Mouse (Mus musculus): ENCODE data around the gene Dnajb12. TPM values are rescaled to one million over a fixed set of nuclear protein-coding genes. Genes with fewer than 3 reads are reported as not detected.

Dnajb12 gene
- polyA plus RNA-seq, 1 experiment from 2014 or later: 20.7 TPM

DNA sequence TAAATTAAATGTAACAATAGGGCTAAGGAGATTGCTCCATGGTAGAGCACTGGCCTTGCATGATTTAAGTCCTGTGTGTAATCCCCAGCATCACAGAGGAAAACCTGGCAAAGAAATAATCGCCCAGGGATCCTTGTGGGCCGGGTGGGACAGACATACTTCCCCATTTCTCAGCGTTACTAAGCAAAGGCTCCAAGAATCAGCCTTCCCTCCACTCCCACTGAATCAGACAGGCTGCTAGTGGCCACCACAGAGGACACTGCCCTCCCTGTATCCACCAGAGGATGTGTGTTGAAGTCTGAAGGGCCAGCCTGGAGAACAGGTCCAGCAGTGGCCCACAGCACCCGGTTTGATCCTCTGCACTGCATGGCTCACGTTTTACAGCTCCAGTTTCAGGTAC, 8.1 kb downstream of the Dnajb12 start:
- WGBS: 89% methylated on average over 5 of the region's 5 CpGs
- Histone ChIP-seq H3K4me2 (no peak overlapping the region), H3K36me3 (peaks cover 50% of the 10 kb centered on the region), H3K27ac (no peak overlapping the region), H3K4me1 (no peaks in the 10 kb centered on the region), H3K27me3 (no peaks in the 10 kb centered on the region), H3K9ac (no peak overlapping the region), H3K4me3 (no peak overlapping the region), H3K9me3 (no peaks in the 10 kb centered on the region)
- no peak for ATAC-seq (ENCODE audit: insufficient number of reproducible peaks, insufficient read depth, low FRiP score, low TSS enrichment, low read depth)

- H3K4me2 ChIP-seq: no peak overlapping the region
- H3K27ac ChIP-seq: no peak overlapping the region
- H3K4me3 ChIP-seq: no peak overlapping the region
- peaks cover 3% of the 10 kb centered on the region; the same call in 1 of the 2 replicates for H3K4me1 ChIP-seq
- 85% methylated on average over 7 of the region's 7 CpGs for WGBS
- H3K36me3 ChIP-seq: peaks cover 52% of the 10 kb centered on the region
- H3K9me3 ChIP-seq: no peaks in the 10 kb centered on the region
- no peak overlapping the region for H3K9ac ChIP-seq
- ATAC-seq (ENCODE audit: insufficient number of reproducible peaks, insufficient read depth, low FRiP score, low TSS enrichment, low read depth): no peak
- H3K27me3 ChIP-seq: no peaks in the 10 kb centered on the region
These were observed 10.0 kb downstream of the Dnajb12 start for GRCm38 (mm10) chr10:59889339-59889738.

- no peaks in the 10 kb centered on the region for H3K27me3 ChIP-seq
- H3K4me2 ChIP-seq: no peak overlapping the region
- H3K27ac ChIP-seq: 0 out of 2 replicates have a peak overlapping the region, but pooled peaks have one; percentile 22
- H3K9ac ChIP-seq: no peak overlapping the region
- no peak overlapping the region for H3K4me3 ChIP-seq
- no peaks in the 10 kb centered on the region for H3K9me3 ChIP-seq
- peaks cover 53% of the 10 kb centered on the region for H3K36me3 ChIP-seq
- WGBS: 72% methylated on average over 15 of the region's 15 CpGs
- H3K4me1 ChIP-seq: peaks cover 9% of the 10 kb centered on the region
- ATAC-seq (ENCODE audit: insufficient number of reproducible peaks, insufficient read depth, low FRiP score, low TSS enrichment, low read depth): no peak
These were observed 10.8 kb downstream of the Dnajb12 start for GRCm38 (mm10) chr10:59889953-59890751.

DNA sequence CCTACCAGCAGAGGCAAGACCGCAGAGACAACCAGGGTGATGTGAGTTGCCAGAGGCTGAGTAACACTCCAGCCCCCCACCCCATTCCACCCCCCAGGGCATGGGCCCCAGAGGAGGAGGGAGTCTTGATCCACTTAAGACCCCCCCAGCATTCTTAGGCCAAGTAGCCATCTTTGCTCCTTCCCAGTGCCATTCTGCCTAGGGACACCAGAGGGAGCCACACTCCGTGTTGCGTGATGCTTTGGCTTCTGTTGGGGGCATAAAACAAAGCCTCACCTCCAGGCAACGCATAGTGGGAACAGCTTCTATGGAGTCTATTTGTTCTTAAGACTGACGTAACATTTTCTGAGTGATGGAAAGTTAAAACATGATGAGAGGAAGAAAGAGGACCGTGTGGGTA, 13.6 kb downstream of the Dnajb12 start:
- no peaks in the 10 kb centered on the region for H3K27me3 ChIP-seq
- no peak overlapping the region for H3K9ac ChIP-seq
- peaks cover 73% of the 10 kb centered on the region for H3K36me3 ChIP-seq
- 33% methylated on average over 6 of the region's 6 CpGs for WGBS
- no peaks in the 10 kb centered on the region for H3K9me3 ChIP-seq
- ATAC-seq (ENCODE audit: insufficient number of reproducible peaks, insufficient read depth, low FRiP score, low TSS enrichment, low read depth): no peak
- no peak overlapping the region for H3K4me3 ChIP-seq
- H3K4me2 ChIP-seq: no peak overlapping the region
- no peak overlapping the region for H3K27ac ChIP-seq
- peaks cover 27% of the 10 kb centered on the region for H3K4me1 ChIP-seq

- H3K9ac ChIP-seq: peak overlapping the region; percentile 21; the same call in 1 of the 2 replicates
- peaks cover 79% of the 10 kb centered on the region for H3K36me3 ChIP-seq
- ATAC-seq (ENCODE audit: insufficient number of reproducible peaks, insufficient read depth, low FRiP score, low TSS enrichment, low read depth): no peak
- no peaks in the 10 kb centered on the region for H3K9me3 ChIP-seq
- H3K27ac ChIP-seq: peak overlapping the region; percentile 22; the same call in 1 of the 2 replicates
- 79% methylated on average over 25 of the region's 25 CpGs for WGBS
- H3K4me3 ChIP-seq: no peak overlapping the region
- no peak overlapping the region for H3K4me2 ChIP-seq
- H3K27me3 ChIP-seq: no peaks in the 10 kb centered on the region
- peaks cover 42% of the 10 kb centered on the region for H3K4me1 ChIP-seq
These were observed 15.2 kb downstream of the Dnajb12 start for GRCm38 (mm10) chr10:59894251-59895160.

DNA sequence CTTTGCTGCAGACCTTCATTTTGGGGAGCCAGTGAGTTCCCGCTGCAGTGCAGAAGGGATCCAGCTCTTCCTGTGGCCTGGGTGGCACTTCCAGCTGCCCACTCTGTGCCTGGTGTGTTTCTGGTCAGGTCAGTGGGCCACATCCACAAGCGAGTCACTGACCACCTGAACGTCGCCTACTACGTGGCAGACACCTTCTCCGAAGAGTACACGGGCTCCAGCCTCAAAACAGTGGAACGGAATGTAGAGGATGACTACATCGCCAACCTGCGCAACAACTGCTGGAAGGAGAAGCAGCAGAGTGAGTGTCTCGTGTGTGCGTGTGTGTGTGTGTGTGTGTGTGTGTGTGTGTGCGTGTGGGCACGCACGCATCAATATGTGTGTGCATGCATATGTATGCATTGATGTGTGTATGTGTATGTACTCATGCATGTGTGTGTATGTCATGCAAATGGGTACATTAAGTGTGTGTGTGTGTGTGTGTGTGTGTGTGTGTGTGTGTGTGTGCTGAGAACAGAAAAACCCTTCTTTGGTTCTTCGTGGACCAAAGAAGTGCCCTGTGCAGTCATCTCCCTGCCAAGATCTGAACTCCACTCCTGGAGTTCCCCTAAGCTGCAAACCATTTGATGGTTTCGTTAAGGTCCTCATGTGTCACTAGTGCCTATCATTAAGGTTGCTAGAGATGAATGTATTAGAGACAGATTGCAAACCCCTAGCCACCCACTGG, 16.3 kb downstream of the Dnajb12 start:
- peaks cover 53% of the 10 kb centered on the region for H3K4me1 ChIP-seq
- peaks cover 72% of the 10 kb centered on the region for H3K36me3 ChIP-seq
- no peak overlapping the region for H3K4me2 ChIP-seq
- 93% methylated on average over 17 of the region's 17 CpGs for WGBS
- H3K9me3 ChIP-seq: no peaks in the 10 kb centered on the region
- no peak for ATAC-seq (ENCODE audit: insufficient number of reproducible peaks, insufficient read depth, low FRiP score, low TSS enrichment, low read depth)
- H3K9ac ChIP-seq: 0 out of 2 replicates have a peak overlapping the region, but pooled peaks have one; percentile 21
- H3K27me3 ChIP-seq: no peaks in the 10 kb centered on the region
- H3K4me3 ChIP-seq: no peak overlapping the region
- 0 out of 2 replicates have a peak overlapping the region, but pooled peaks have one; percentile 22 for H3K27ac ChIP-seq

DNA sequence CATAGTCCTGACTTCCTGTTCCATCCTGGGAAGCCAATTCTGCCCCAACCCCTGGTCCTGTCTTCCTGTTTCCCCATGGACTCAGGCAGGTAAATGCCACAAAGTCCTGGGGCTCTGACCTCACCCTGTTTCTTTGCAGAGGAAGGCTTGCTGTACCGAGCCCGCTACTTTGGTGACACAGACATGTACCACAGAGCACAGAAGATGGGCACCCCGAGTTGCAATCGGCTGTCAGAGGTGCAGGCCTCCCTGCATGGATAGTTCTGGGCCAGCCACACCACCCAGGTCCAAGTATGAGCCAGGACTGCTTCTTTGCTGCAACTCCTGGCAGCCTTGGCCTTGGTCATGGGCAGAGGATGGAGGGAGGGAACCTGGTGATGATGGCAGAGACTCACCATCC, 16.9 kb downstream of the Dnajb12 start:
- H3K9ac ChIP-seq: 0 out of 2 replicates have a peak overlapping the region, but pooled peaks have one; percentile 12
- peak overlapping the region; percentile 99; the same call in 1 of the 2 replicates for H3K27ac ChIP-seq
- peaks cover 58% of the 10 kb centered on the region for H3K4me1 ChIP-seq
- no peak overlapping the region for H3K4me2 ChIP-seq
- H3K36me3 ChIP-seq: peaks cover 67% of the 10 kb centered on the region
- WGBS: 95% methylated on average over 4 of the region's 4 CpGs
- no peak overlapping the region for H3K4me3 ChIP-seq
- no peaks in the 10 kb centered on the region for H3K27me3 ChIP-seq
- no peaks in the 10 kb centered on the region for H3K9me3 ChIP-seq
- no peak for ATAC-seq (ENCODE audit: insufficient number of reproducible peaks, insufficient read depth, low FRiP score, low TSS enrichment, low read depth)

DNA sequence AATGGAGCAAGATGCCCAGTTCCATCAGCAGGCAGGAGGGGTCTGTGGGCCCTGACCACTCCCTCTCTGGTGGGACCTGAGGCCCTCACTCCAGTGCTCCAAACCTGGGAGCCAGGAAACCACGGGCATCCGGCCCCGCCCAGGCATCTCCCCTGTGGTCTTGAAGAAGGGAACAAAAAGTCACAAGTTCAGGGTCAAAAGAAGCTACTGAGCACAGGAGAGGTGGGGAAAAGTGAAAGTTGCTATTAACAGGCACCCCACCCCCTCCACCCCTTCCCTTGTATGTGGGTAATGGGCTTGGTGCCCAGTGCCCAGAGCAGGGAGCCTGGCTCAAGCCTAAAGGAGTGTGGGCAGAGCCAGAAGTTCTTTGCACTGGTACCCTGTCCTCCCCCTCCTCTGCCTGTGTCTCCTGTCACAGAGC, 17.6 kb downstream of the Dnajb12 start:
- Histone ChIP-seq H3K9me3 (no peaks in the 10 kb centered on the region), H3K36me3 (peaks cover 60% of the 10 kb centered on the region), H3K4me1 (peaks cover 65% of the 10 kb centered on the region), H3K4me3 (no peak overlapping the region), H3K4me2 (no peak overlapping the region), H3K27ac (peak overlapping the region; percentile 99), H3K9ac (peak overlapping the region; percentile 12; the same call in 1 of the 2 replicates), H3K27me3 (no peaks in the 10 kb centered on the region)
- ATAC-seq (ENCODE audit: insufficient number of reproducible peaks, insufficient read depth, low FRiP score, low TSS enrichment, low read depth): no peak
- WGBS: 57% methylated on average over 3 of the region's 3 CpGs

GRCm38 (mm10) chr10:59897511-59897910, 18.2 kb downstream of the Dnajb12 start:
- H3K4me1 ChIP-seq: peaks cover 71% of the 10 kb centered on the region
- H3K36me3 ChIP-seq: peaks cover 54% of the 10 kb centered on the region
- H3K27me3 ChIP-seq: no peaks in the 10 kb centered on the region
- H3K9me3 ChIP-seq: no peaks in the 10 kb centered on the region
- H3K4me2 ChIP-seq: no peak overlapping the region
- no peak overlapping the region for H3K4me3 ChIP-seq
- H3K27ac ChIP-seq: peak overlapping the region; percentile 99
- ATAC-seq (ENCODE audit: insufficient number of reproducible peaks, insufficient read depth, low FRiP score, low TSS enrichment, low read depth): no peak
- WGBS: 32% methylated on average over 5 of the region's 5 CpGs
- peak overlapping the region; percentile 12; the same call in 1 of the 2 replicates for H3K9ac ChIP-seq

DNA sequence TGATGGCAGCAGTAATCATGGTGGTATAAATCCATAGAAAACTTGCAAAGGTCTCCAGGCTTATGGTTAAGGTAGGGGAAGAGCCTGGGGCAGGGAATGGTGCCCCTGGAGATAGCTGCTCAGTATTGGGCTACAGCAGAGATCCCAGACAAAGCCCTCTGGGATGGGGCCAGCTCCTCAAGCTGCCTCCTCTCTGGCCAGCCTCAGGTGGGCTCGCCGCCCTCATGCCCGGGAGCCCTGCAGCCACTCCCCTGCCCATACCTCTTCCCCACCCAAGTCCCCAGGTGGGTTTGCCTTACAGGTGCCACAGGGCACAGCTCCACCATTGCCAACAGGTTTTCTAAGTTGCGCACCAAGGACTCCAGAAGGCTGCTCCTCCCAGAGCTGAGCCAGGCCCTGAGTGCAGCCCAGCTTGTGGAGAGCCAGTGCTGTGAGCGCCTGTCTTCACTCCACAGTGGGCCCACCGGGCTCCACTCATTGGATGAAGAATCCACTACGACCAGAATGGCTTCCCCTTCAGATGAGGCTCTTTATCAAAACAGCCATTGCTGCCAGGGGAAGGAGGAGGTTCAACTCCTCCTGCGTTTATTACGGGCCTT, 18.9 kb downstream of the Dnajb12 start:
- no peaks in the 10 kb centered on the region for H3K9me3 ChIP-seq
- 77% methylated on average over 9 of the region's 9 CpGs for WGBS
- H3K4me3 ChIP-seq: no peak overlapping the region
- H3K27me3 ChIP-seq: no peaks in the 10 kb centered on the region
- peak overlapping the region; percentile 99 for H3K27ac ChIP-seq
- peak overlapping the region; percentile 49; the same call in 1 of the 2 replicates for H3K9ac ChIP-seq
- peaks cover 50% of the 10 kb centered on the region for H3K36me3 ChIP-seq
- H3K4me2 ChIP-seq: no peak overlapping the region
- peaks cover 76% of the 10 kb centered on the region for H3K4me1 ChIP-seq
- no peak for ATAC-seq (ENCODE audit: insufficient number of reproducible peaks, insufficient read depth, low FRiP score, low TSS enrichment, low read depth)
